Mouse (Mus musculus) retina, postnatal 1 day (tissue): ENCODE measurements around the gene Ccdc106.
"Not testable (repeated sequence)": the region's sequence is repeated elsewhere in the genome, so short reads cannot be mapped to it uniquely, and the experiment has no call there.

Experiments used
- DNase-seq: peaks from one replicate; pipeline ENCODE4 v3.0.0-alpha.2; 2012

Gene Ccdc106

DNA sequence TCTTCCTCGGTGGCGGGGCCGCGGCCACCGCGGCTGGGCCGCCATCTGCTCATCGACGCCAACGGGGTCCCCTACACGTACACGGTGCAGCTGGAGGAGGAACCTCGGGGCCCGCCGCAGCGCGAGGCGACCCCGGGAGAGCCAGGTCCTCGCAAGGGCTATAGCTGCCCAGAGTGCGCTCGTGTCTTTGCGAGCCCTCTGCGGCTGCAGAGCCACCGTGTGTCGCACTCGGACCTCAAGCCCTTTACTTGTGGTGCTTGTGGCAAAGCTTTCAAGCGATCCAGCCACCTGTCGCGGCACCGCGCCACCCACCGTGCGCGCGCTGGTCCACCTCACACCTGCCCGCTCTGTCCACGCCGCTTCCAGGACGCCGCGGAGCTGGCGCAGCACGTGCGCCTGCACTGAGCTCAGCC, 32.6 kb downstream of the Ccdc106 start:
- no peak for DNase-seq

DNA sequence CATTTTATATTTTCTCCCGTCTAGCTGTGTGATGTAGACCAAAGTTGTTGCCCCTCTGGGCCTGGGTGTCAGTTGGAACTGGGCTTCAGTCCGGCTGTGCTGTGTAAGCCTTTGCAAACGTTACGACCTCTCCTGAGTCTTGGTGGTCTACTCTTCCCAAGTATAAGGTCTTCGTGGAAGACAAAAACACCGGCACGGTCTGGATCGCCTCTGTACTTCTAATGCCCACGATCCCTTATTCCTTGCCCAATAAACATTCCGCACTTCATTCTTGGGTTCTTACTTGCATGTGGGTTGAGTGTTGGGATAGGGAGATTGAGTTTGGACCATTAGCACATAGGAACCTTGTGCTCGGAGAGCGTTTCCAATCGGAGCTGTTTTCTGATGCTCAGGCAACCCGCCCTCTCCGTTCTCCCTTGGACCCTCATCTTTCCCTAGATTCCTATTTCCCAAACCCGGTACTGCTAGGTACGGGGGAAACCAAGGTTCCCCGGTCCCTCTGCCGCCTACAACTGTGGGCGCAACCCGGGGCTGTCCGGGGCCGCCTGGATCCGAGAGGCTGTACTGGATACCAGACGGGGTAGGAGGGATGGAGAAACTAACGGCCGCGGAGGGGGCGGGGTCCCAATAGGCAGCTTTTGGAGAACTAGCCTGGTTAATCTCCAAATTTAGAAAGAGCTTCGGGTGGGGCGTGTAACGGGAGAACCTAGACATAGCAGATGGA, 33.3 kb downstream of the Ccdc106 start:
- DNase-seq, result peak; percentile 37

DNA sequence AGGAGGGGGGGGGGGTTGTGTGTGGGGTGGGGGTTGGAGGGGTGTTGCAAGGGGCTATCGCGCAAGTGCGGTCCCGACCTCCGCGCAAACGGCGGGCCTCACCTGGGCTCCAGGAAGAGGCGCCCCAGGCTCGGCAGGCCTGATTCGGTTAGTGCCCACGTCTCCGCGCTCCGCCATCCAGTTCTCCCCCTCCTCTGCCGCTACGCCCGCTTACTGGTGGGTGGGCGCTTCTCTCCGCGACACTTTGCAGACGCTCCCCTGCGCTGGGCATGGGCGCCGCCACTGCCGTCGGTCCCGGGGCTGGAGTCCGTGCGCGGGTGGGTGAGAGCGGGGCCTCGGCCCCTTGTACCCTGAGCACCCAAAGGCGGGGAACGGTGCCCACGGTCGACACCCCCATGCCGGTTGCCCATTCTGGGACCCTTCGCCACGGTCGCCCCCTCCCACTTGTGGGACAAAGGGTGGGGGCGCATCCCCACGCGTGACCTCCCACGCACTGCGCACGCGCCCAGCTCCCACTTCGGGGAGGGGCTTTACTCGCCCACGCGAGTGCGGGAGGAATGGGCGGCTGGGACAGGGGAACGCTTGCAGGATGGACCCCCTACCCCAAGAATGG, 36.4 kb downstream of the Ccdc106 start:
- DNase-seq, result peak; percentile 55

DNA sequence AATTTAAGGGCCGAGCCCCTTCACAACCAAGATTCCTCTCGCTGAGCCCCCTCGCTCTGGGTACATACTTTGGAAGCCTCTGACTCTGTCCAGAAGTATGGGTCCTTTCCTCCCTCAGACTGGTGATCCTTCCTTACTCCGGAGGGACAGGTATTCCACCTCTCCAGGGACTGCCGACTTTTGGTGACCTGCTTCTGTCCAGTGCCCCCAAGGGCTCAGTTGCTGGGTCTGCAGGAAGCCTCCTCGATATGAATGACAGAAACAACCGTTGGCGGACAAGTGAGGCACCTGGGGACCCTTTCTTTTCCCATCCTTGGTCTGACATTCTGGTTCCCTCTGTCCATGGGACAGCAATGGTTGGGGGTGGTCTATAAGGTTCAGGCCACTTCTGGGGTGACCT, 37.0 kb downstream of the Ccdc106 start:
- DNase-seq, result no peak

DNA sequence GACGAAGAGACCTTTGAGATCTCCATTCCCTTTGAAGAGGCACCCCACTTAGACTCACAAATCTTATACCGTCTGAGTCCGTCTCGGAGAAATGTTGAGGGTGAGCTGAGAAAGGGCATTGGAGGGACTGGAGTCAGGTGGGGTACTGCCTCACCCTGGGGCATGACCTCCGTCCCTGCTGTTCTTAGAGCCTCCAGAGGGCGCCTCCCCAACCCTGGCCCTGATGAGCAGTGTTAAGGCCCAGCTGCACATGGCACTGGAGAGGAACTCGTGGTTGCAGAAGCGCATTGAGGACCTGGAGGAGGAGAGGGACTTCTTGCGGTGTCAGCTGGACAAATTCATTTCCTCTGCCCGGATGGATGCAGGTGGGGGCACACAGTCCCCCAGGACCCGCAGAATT, 37.5 kb downstream of the Ccdc106 start:
- DNase-seq, result peak; percentile 34

DNA sequence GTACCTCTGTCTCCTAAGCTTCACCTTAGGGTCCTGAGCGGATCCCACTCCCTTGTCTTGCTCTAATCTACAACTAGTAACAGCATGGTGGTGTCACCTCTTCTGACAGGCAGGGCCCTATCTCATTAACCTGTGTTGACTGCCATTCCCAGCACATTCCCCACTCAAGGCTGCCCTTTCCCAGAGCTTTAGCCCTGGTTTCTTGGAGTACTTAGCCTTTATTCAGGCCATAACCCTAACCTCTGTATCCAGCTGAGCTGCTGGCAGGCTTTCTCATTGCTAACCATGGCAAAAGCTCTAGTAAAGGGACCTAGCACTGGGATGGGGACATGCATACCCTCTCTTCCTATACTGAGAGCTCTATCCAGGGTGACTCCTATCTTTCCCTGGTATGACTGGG, 38.3 kb downstream of the Ccdc106 start:
- no peak for DNase-seq

DNA sequence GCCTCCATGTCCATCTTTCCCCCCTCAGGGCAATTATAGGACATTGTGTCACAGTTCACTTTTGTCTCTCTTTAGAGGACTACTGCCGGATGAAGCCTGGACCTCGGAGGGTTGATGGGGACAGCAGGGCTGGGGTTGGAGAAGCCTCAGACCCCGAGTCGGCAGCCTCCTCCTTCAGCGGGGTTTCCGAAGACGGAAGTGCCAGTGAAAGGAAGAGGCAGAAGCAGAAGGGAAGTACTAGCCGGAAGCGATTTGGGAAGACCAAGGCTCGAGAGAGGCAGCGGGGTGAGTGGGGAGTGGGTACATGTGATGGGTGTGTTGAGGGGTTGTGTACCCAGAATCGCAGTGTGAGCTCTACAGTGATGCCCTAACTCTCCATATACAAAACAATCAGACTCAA, 39.1 kb downstream of the Ccdc106 start:
- no peak for DNase-seq

DNA sequence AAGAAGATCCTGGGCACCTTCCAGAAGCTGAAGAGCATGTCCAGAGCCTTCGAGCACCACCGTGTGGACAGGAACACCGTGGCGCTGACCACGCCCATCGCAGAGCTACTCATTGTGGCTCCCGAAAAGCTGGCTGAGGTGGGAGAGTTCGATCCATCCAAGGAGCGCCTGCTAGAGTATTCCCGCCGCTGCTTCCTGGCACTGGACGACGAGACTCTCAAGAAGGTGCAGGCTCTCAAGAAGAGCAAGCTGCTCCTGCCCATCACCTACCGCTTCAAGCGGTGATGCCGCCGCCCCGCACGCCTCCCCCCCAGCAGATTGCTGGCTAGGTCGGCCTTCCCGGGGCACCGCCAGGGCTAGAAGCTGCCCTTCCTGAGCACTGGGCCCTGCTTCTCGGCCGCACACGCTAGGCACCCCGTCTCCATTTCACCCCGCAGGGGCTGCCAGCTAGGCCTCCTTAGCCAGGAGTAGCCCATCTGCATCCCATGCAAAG, 39.9 kb downstream of the Ccdc106 start:
- DNase-seq, result peak; percentile 87

DNA sequence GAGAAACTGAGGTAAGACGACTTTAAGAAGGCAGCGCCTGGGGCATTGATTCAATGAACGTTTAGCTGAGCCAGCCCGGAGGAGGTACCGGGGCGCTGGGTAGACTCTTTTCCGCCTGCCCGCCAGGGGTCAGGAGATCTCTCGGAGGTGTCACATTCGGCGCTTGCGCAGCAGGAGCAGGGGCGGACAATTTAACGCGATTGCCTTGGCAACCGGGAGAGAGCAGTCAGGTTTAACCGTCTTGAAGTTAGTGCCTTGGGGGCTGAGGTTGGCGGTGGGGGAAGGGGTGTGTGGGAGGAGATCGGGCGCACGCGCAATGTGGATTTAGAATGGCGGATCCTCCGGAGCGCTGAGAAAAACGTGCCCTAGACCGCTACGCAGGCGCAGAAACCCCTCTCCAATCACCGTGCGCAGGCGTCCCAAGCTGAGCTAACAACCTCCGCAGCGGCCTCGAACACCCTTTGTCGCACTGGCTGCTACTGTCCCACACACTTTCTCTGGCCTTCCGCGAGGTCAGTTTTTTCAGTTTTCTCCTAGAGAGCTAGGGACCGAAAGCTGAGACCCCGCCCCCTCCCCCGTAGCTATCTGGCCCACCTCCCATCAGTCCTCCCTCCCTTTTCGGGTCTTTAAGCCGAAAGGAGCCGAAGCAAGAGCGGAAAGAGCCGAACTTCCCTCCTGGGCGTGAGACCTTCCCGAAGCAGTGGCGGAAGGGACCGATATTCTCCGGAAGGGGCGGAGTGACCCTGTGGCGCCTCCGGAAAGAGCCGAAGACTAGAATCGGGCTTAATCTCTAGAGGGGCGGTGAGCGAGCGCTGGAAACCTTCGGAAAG, 40.8 kb downstream of the Ccdc106 start:
- DNase-seq, result peak; percentile 99

DNA sequence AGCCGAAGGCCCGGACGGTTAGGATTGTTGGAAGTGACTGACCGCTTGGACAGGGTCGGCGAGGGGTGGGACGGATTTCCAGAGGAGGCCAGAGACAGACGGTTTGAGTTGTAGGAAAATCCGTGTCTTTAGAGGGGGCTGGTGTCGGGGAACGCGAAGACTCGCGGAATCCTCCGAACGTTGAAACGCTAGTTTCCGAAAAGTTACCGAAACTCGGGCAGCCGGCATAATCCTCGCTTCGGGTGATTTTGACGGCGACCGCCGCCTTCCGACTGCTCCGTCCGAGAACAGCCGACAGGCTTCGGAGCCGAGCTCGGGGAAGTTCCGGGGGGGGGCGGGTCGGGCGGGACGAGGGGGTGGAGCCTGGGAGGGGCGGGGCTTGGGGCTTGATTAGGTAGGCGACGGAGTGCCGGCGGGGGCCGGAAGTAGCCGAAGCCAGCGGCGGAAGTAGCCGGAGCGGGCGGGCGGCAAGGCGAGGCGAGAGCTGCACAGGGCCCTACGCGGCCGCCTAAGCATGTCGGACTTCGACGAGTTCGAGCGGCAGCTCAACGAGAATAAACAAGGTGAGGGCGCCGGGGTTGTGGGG, 41.5 kb downstream of the Ccdc106 start, which contains the start of gene U2af2:
Gene U2af2 (plus strand): TSS at position 370 of the 586 bp plus-strand sequence.
- peak; percentile 95 for DNase-seq

DNA sequence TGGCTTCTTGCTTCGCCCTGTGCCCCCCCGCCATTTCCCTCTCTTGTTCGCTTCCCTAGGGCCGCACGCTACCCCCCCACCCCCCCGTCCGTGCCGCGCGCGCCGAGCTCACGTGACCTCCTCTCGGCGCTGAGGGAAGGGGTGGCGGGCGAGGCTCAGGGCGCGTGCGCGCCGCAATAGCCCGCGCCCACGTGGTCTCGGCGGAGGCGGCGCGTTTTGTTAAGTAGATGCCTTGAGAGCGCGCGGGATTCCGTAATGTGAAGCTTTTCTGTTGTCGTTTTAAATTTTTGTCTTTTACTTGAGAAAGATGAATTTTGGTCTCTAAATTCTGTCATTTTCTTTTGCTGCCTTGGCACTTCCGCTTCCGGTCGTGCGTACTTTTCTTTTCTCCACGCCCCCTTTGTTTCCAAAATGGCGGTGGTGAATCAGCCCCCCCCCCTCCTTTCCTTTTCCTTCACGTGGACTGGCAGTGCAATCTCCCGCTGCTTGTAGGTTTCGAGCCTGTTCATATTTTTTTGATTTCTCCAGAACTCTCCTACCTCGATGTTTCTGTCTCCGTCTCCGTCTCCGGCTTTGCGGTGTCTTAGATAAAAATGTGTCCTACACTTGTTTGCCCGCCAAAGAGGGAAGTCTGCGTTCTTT, 42.1 kb downstream of the Ccdc106 start:
- DNase-seq, result peak; percentile 93

DNA sequence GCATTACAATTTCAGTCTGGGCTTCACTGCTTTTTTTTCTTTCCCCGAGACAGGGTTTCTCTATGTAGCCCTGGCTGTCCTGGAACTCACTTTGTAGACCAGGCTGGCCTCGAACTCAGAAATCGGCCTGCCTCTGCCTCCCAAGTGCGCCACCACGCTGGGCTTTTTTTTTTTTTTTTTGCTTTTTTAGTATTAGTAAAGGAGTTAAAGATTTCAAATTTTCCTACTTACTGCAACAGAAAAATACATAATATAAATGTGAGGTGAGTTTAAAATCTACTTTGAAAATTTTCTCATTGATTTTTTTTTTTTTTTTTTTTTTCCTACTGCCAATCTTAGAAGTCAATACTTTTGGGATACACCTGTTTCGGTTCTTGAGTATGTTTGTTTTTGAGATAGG, 44.5 kb downstream of the Ccdc106 start:
- DNase-seq, result no peak

DNA sequence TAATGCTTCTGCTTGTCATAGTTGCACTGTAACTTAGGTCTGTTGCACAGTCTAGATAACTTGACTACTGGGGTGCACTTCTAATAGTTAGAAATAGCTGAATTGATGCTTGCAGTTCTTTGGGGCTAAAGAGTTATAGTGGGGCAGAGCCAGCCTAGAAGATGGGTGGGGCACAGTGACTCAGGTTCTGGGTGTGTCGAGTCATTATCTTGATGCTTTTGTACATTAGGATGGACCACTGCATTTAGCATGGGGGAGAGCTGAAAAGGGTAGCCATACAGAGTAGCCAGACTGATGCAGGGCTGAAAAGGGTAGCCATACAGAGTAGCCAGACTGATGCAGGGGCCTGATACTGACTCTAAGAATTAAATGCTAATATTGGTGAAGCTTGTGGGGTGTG, 53.2 kb downstream of the Ccdc106 start:
- DNase-seq, result no peak

DNA sequence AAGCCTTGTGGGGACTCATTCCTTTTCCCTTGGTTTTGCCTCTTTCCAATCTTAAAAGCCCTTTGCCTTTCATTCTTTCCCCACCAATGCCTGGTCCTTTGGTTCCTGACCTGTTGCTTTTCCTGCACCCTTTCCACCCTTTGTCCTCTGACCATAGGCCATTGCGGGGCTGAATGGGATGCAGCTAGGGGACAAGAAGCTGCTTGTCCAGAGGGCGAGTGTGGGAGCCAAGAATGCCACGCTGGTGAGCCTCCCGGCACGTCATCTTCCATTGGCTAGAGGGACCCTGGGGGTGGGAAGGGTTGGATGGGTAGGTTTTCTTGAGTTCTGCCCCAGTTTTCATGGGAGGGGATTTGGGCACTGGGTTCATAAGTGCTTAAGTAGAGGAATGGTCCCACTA, 54.6 kb downstream of the Ccdc106 start:
- no peak for DNase-seq

DNA sequence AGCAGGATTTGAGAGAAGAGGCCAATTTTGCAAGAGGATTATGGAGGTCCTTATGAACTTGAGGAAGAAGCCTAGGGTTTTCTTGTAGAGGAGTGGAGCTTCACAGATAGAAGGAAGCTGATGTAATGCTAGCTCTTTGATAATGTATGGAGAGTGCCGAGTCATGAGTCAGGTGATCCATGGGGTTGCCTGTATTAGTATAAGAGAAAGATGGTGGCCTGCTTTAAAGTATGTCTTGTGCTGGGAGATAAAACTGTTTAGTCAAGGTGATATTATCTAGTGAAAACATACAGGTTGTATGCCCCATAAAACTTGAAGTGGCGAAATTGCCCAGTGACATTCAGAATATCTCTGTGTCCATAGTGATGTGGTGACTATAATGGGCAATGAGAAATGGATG, 56.6 kb downstream of the Ccdc106 start:
- no peak for DNase-seq

DNA sequence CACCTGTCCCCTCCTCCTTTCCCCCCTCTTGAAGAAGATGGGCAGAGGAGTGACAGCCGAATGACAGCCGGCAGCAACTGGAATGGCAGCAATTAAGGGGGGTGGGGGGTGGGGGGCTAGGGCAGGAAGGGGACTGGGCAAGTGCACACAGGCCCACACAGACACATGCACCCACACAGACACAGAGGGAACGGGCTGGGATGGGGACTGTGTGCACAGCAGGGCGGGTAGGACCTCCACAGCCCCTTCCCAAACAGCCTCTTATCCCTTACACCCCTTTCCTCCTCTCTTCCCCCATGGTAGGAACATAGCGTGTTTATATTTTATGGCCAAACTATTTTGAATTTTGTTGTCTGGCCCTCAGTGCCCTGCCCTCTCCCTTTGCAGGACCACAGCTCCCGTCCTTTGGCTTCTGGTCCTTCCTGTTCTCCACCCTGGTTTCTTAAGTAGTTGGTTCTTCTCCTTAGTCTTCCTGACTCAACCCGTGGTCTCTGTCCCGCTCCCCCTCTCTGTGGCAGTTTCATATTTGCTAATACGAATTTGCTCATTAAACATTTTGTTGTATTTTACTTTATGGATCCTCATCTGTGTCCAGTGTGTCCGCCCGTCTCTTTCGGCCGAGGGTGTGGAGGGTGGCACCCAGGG, 59.1 kb downstream of the Ccdc106 start:
- DNase-seq, result not testable (repeated sequence)

DNA sequence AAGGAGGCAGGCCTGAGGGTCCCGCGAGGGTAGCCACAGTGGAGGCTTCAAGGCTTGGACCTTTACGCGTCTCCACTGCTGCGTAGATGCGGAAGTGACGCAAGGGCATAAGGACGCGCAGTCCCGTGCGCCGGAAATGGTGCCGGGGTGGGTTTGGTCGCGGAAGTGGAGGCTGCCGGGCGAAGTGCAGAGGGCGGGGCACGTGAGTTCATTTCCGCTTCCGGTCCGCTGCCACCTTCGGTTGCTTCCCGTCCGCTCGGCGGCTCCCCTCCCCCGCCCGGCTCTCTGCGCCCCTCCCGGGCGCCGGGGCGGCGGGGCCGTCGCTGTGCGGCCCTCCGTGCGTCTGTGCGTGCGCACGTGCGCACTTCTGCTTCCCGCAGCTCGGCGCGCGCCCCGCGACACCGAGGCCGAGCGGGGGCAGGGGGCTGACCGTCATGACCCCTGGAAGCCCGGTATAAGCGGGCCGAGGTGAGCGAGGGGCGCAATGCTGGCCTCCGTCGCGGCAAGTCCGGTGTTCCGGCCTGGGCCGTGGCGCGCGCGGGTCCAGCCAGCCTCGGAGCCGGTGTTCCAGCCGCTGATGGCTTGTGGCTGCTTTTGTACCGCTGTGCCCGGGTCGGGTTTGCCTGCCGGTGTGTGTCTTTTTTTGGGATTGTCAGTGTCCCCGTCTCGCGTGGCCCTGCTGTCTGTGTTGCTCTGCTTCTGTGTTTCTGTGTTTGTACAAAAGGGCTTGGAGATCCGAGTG, 59.8 kb downstream of the Ccdc106 start, which contains the start of gene Epn1:
Gene Epn1 (plus strand): TSS at position 226 of the 742 bp plus-strand sequence.
- peak; percentile 98 for DNase-seq

DNA sequence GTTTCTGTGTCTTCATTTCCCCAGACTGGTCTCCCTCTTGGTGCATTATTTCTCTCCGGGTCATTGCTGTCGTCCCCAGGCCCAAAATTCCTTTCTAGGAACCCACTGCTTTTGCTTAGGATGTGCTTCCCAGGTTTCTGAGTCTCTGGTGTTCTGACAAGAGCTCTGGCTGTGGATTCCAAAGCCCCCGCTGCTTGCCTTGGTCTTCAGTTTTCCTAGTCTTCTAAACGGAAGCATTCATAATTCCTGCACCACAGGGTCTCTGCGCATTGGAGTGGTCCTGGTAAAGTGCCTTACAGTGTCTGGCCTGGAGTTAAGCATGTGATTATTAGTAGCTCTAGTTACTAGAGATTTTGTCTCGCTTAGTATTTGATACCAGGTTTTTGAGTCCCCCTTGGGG, 60.5 kb downstream of the Ccdc106 start:
- no peak for DNase-seq

DNA sequence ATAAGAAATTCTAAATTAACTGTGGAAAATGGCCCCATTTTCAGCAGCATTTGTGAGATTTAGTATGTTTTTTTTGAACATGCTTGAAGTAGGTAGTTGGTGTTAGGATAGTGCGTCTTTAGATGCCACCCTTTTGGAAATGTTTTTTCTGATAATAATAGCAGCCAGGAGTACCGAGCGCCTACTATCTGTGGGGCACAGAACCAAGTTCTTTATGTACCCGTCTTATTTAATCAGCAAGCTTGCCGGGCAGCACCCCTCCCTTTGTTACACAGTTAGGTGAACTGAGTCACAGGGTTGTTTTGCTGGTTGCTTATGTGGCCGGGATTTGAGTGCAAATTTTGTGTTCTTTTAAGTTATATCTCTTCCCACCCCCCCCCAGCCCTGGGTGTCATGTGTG, 60.9 kb downstream of the Ccdc106 start:
- DNase-seq, result no peak

DNA sequence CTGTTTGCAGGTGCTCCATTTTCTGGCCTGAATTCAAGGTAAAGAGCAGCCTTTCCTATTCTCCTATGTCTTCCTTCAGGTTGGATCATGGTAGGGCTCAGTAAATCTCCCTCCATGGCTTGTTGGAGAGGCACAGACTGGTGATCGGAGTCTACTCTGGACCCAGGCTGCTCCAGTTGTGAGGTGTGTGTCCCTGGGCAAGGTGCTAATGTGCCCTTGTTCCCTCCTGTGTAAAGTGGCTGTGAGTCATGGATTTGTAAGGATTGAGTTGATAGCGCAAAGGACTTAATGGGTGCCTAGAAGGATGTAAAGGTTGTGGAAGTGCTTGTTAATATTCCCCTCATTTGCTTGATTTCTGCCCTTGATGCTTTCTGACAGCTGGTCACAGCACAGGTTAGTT, 61.6 kb downstream of the Ccdc106 start:
- DNase-seq, result no peak
